Mouse (Mus musculus) right cerebral cortex, postnatal 4 days (tissue): ENCODE results near the gene Tcn2.
"Not testable (repeated sequence)": the region's sequence is repeated elsewhere in the genome, so short reads cannot be mapped to it uniquely, and the experiment has no call there.

Source experiments
- DNase-seq: peaks from one replicate; pipeline ENCODE4 v3.0.0-alpha.2; 2022

Gene Tcn2

GRCm38 (mm10) chr11:3931511-3932211 is at the start of gene Tcn2:
TSS of gene Tcn2 (minus strand) at chr11:3932159.
- peak; percentile 62 for DNase-seq

DNA sequence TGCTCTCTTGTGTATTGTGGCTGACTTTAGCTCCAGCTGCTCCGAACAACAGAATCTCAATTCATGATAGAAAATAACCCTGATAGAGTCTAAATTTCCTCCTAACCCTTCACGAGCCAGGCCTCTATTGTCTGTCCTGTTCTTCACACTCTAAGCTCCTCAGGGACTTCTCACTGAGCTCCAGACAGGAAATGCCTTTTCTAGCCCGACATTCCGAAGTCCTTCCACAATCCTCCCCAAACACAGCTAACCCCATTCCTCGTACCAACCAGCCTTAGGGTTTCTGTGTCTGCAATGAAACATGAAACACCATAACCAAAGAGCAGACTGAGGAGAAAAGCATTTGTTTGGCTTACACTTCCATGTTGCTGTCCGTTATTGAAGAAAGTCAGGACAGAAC is 49.6 kb upstream of the Tcn2 start:
- DNase-seq = no peak

- DNase-seq = no peak
These were observed 46.5 kb upstream of the Tcn2 start for GRCm38 (mm10) chr11:3978421-3978820.

- DNase-seq = no peak
These were observed 44.7 kb upstream of the Tcn2 start, which contains the start of gene 4930556J24Rik for GRCm38 (mm10) chr11:3976678-3977077. TSS of gene 4930556J24Rik (minus strand) at chr11:3976778.

- no peak for DNase-seq
These were observed 42.4 kb upstream of the Tcn2 start for GRCm38 (mm10) chr11:3974311-3974710.

GRCm38 (mm10) chr11:3973081-3973480 is 41.1 kb upstream of the Tcn2 start:
- no peak for DNase-seq

GRCm38 (mm10) chr11:3970361-3970760 is 38.4 kb upstream of the Tcn2 start:
- DNase-seq = no peak

DNA sequence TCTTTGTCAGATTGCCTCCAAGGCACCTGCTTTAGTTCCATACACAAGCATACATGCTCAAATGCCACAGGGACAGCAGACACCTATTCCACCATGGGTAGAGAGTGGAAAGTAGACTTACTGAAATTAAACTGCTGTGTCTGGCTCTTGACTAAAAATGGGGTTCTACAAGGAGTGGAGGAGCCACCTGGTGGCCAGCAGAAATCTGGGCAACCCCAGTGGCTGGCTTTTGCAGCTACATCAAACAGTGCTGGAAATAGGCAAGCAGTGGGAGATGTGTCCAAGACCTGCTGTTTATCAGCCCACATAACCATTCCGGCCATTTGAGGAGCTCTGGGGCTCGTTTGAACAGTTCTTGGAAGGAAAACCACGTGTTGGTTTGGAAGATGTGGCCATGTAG is 37.9 kb upstream of the Tcn2 start:
- no peak for DNase-seq

GRCm38 (mm10) chr11:3964416-3965172 is 32.6 kb upstream of the Tcn2 start:
- DNase-seq = no peak

DNA sequence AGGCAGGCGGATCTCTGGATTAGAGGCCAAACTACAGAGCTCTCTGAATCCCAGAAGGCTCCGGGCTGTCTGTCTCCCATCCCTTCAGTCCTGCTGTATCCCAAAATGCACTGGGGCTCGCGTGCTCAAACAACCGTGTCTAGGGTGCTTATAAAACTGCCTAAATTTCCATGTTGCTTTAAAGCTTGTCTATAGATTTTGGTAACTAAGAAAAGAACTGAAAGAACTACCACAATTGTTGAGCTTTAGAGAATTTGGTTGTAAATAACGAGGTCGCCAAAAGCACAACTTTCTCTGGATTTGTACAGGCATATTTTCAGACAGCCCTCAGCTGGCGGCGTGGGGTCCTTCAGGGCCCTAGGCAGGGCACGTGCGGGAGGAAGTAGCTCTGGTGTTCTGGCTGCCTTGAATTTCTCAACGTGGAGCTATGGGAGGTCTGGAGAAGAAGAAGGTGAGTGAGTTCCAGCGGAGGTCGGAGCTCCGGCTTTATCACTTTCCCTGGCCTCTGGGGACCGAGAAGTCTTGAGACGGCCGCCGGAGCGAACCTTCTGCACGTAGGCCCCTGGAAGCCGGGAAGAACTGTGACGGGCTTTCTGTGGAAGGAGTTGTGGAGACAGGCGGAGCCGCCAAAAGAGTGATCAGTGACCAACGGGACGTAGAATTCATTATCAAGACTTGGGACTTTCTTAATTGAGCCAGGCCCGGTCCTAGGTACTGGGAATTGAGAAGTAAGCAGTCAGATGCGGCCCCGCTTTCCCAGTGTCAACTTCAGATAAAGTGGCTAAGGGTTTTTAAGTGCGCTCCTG is 31.9 kb upstream of the Tcn2 start, which contains the start of gene Pes1:
Gene Pes1, plus strand, starts transcription at position 366 of the 806 bp plus-strand sequence.
- peak; percentile 73 for DNase-seq

- peak; percentile 21 for DNase-seq
These were observed 31.2 kb upstream of the Tcn2 start for GRCm38 (mm10) chr11:3963155-3963554.

- DNase-seq = no peak
These were observed 29.8 kb upstream of the Tcn2 start for GRCm38 (mm10) chr11:3961761-3962160.

DNA sequence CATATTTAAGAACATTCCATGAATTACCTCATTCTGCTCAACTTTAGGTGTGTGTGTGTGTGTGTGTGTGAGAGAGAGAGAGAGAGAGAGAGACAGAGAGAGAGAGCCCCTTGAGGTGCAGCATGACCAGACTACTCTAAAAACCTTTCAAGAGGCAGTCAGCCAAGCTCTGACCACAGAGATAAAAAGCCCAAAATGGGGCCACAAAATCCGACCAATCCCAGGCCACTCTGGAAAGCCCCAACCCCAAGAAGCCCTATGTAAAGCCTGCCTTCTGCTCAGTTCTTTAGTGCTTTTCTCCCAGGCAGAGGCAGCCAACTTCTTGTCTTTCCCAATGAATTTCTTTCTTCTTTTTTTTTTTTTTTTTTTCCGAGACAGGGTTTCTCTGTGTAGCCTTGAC is 28.9 kb upstream of the Tcn2 start:
- no peak for DNase-seq

DNA sequence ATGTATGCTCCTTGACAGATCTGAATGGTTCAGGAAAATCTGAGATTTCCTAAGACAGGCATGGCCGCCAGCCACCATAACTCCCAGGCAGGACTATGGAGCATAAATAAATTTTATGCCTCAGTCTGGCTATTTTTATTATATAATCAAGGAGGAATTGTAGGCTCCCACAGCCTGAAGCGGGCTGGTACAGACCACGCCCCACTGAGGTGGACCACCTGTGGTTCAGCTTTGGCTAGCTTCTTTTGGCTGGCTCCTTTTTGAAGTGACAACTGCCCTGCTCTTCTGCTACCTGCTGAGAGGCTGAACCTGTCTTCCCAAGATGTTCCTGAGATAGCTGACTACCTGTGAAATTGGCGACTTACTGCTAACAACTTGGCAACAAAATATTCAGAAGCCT is 23.4 kb upstream of the Tcn2 start:
- DNase-seq = not testable (repeated sequence)

DNA sequence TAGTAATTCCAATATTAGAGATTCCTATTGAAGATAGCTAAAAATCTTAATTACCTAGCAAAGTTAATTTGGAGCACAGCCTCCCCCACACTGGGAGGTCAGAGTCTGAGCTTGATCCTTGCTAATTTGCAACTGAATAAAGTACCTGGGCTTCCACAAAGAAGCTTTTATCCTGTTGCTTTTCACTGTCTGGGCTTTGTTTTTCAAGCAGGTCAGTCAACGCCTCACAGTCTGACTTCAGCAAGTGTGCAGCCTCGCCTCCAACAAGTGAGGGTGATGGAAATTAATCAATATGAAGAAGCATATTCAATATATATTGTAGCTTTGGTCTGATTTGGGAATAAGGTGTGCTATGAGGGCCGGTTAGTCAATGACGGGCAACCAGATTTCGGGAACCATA is 22.9 kb upstream of the Tcn2 start:
- not testable (repeated sequence) for DNase-seq

- no peak for DNase-seq
These were observed 14.4 kb upstream of the Tcn2 start for GRCm38 (mm10) chr11:3946386-3946785.

GRCm38 (mm10) chr11:3941371-3941770 is 9.4 kb upstream of the Tcn2 start:
- DNase-seq = no peak

DNA sequence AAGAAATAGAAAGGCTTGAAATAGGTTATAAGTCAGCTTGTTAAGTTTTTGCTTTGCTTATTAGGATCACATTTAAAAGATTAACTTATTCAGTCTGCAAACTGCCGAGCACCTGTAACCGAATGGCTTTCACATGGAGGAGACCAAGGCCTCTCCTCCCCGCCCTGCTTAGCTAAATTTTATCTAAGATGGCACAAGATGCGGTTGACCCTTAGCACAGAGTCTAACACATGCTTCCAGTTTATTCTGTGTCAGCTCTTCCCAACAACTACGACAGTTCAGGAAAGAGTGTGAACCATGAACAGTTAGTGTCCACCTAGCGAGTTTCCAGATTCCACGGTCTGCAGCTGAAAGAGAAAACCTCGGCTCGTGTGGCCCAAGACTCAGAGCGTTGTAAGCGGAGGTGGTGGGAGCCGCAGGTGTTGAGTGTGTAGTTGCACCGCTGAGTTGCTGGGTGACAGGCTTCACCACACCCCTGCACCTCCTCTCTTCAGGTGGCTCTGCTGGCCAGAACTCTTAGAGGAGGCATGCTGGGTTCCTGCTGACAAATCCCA is 5.4 kb upstream of the Tcn2 start:
- no peak for DNase-seq

DNA sequence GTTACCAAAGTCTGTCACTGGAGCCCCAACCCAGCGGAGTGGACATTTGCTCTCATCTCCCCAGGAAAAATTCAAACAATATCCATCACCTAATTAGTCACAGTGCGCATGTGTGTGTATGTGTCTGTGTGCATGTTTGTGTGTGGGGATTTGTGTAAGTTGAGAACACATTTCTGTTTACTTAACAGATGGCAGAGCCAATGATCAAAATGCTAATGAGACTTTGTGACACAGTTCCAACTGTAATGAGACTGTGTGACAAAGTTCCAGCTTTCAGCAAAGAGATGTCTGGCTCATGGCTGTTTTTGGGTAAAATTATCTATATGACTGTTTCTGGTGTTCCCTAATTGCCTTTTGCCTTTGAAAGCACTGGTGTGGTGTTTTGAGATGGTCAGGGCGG is 4.4 kb upstream of the Tcn2 start:
- no peak for DNase-seq

DNA sequence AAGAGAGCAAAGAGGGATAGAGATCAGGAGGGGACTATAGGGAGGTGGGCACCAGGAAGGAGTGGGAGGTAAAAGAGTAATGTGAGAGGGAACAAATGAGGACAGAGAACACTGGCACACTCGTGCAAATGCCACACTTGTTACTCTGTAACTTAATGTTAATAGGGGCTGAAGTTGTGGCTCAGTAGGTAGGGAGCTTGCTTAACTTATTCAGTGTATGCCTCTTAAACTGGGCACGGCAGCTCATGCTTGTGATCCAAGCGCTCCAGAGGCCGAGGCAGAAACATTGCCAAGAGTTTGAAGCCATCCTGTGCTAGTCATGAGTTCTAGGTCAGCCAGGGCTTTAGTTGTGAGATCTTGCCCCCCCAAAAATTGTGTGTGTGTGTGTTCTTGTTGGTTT is 3.2 kb upstream of the Tcn2 start:
- DNase-seq = no peak

DNA sequence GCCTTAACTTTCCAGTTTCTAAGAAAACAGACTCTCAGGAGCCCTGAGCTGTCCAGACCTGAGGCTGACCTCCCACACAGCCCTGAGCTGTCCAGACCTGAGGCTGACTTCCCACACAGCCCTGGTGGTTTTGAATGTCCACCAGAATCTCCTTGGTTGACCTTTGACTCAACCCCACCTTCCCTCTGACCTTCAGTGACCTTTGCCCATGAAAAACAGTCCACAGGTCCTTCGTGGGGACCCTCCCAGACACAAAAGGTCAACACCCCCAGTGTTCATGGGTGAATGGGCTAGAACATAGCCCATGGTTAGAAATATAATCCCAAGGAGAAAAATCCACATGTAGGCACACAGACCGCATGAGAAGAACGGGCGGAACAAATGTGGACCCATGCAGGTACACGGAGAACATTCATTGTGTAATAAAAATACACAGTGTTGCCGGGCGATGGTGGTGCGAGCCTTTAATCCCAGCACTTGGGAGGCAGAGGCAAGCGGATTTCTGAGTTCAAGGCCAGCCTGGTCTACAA is 1.9 kb upstream of the Tcn2 start:
- DNase-seq = no peak

GRCm38 (mm10) chr11:3930931-3931330 is 1.0 kb downstream of the Tcn2 start:
- no peak for DNase-seq

DNA sequence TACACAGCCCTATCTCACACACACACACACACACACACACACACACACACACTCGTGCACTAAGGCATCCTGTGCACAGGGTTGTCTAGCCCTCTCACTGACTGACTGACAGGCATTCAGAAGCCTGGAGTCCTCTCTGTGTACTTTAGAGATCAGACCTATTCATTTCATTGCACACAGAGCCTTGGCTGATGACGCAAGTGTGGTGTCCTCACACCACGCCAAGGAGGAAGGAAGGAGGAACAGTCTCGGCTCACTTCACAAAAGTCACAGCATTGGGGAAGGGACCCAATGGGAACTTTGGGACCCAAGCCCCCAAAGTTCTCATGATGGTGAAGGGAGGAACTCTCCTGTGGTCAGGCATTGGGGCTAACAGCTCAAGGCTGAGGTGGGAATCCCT is 1.9 kb downstream of the Tcn2 start:
- no peak for DNase-seq
